Mouse (Mus musculus) cerebellum, adult 2 months (tissue): Measurements from ENCODE around the gene Wdfy3. TPM values are rescaled to one million over a fixed set of nuclear protein-coding genes. Genes with fewer than 3 reads are reported as not detected.

Source experiments
- DNase-seq, 2 experiments: peaks; one replicate each; pipeline ENCODE4 v3.0.0; 2021
- H3K27ac ChIP-seq: fragments of 200-500 bp; 2 replicates; pipeline ENCODE4 v1.5.1; 2012; ENCODE audit warnings: low read length, control low read depth, inconsistent platforms; ENCODE audit not compliant: insufficient read depth
- H3K27me3 ChIP-seq: fragments of 200-500 bp; 2 replicates; pipeline ENCODE4 v1.6.1; 2012; ENCODE audit warnings: inconsistent platforms, mild to moderate bottlenecking, low read length, moderate library complexity; ENCODE audit not compliant: control insufficient read depth, insufficient read depth
- H3K4me1 ChIP-seq: fragments of 200-500 bp; 2 replicates; pipeline ENCODE4 v1.6.1; 2011; ENCODE audit warnings: low read length; ENCODE audit not compliant: control insufficient read depth, insufficient read depth
- H3K4me3 ChIP-seq: fragments of 200-500 bp; replicated peaks from 2 replicates; pipeline ENCODE3; 2011; ENCODE audit warnings: mild to moderate bottlenecking, low read depth, low read length, control low read depth; ENCODE audit not compliant: insufficient read depth
- CTCF ChIP-seq: fragments of 200-500 bp; IDR thresholded peaks from 2 replicates; pipeline ENCODE4 v1.5.1; 2011; ENCODE audit warnings: low read depth, mild to moderate bottlenecking, control low read depth, low read length, moderate library complexity, borderline replicate concordance; ENCODE audit not compliant: insufficient read depth
- POLR2A ChIP-seq: fragments of 200-500 bp; IDR thresholded peaks from 2 replicates; pipeline ENCODE4 v1.6.1; 2011; ENCODE audit warnings: low read length, control low read depth, borderline replicate concordance; ENCODE audit not compliant: insufficient read depth
- WGBS: fragments of 180-500 bp; shearing (Covaris S2); methylation state at CpG from one replicate; pipeline ENCODE4 v1.1.7; 2018; 5-methylcytosine and 5-hydroxymethylcytosine counted together
- polyA plus RNA-seq: library from polyadenylated mRNA; depleted of rRNA; stranded (reverse); fragments of >200 nt; gene quantifications from 2 replicates; pipeline ENCODE4 v1.2.3, GENCODE M21; 2012

Wdfy3 gene
- polyA plus RNA-seq, 1 experiment = 75.4 TPM

GRCm38 (mm10) chr5:102069051-102069766 lies 512 bp downstream of the Wdfy3 start:
- Histone ChIP-seq H3K4me3 (peak overlapping the region; percentile 88), H3K27ac (peak overlapping the region; percentile 95), H3K4me1 (peaks cover 6% of the 10 kb centered on the region; the same call in 1 of the 2 replicates), H3K27me3 (no peaks in the 10 kb centered on the region)
- WGBS = under 1% methylated on average over 71 of the region's 92 CpGs
- peak; percentile 77 to 79 for DNase-seq
- TF ChIP-seq POLR2A (no peak), CTCF (no peak)

GRCm38 (mm10) chr5:102066458-102066857 lies 3.3 kb downstream of the Wdfy3 start:
- H3K27ac ChIP-seq = no peak overlapping the region
- peaks cover 19% of the 10 kb centered on the region for H3K4me1 ChIP-seq
- TF ChIP-seq POLR2A (no peak), CTCF (no peak)
- no peaks in the 10 kb centered on the region for H3K27me3 ChIP-seq
- WGBS = 29% methylated on average over 6 of the region's 6 CpGs
- peak overlapping the region; percentile 16 for H3K4me3 ChIP-seq
- peak in 1 of 2 experiments; percentile 43 for DNase-seq

- H3K27ac ChIP-seq = no peak overlapping the region
- H3K27me3 ChIP-seq = no peaks in the 10 kb centered on the region
- DNase-seq = no peak
- 40% methylated on average over 18 of the region's 18 CpGs for whole genome bisulfite sequencing
- no peak for TF ChIP-seq CTCF
- no peak for TF ChIP-seq POLR2A
- H3K4me1 ChIP-seq = peaks cover 19% of the 10 kb centered on the region
- H3K4me3 ChIP-seq = no peak overlapping the region
Measured at GRCm38 (mm10) chr5:102063013-102063752, 6.5 kb downstream of the Wdfy3 start.

- WGBS = 45% methylated on average over 5 of the region's 5 CpGs
- no peaks in the 10 kb centered on the region for H3K27me3 ChIP-seq
- no peak overlapping the region for H3K4me3 ChIP-seq
- no peak overlapping the region for H3K27ac ChIP-seq
- no peak for DNase-seq
- H3K4me1 ChIP-seq = peaks cover 16% of the 10 kb centered on the region
- TF ChIP-seq POLR2A (no peak), CTCF (no peak)
Measured at GRCm38 (mm10) chr5:102061816-102062215, 7.9 kb downstream of the Wdfy3 start.

- Histone ChIP-seq H3K27ac (peak overlapping the region; percentile 45), H3K4me1 (peaks cover 16% of the 10 kb centered on the region), H3K27me3 (no peaks in the 10 kb centered on the region), H3K4me3 (no peak overlapping the region)
- DNase-seq = peak; percentile 67 to 70
- TF ChIP-seq CTCF (no peak), POLR2A (no peak)
- 24% methylated on average over 7 of the region's 7 CpGs for WGBS
Measured at GRCm38 (mm10) chr5:102055946-102056345, 13.8 kb downstream of the Wdfy3 start.

GRCm38 (mm10) chr5:102055130-102055641 lies 14.5 kb downstream of the Wdfy3 start:
- peak overlapping the region; percentile 49 for H3K27ac ChIP-seq
- peaks cover 16% of the 10 kb centered on the region for H3K4me1 ChIP-seq
- 3% methylated on average over 3 of the region's 3 CpGs for WGBS
- no peak overlapping the region for H3K4me3 ChIP-seq
- peak; percentile 56 to 77 for DNase-seq
- no peaks in the 10 kb centered on the region for H3K27me3 ChIP-seq
- no peak for TF ChIP-seq POLR2A
- TF ChIP-seq CTCF = no peak

- peaks cover 16% of the 10 kb centered on the region for H3K4me1 ChIP-seq
- no peak overlapping the region for H3K4me3 ChIP-seq
- WGBS = 31% methylated on average over 11 of the region's 11 CpGs
- no peaks in the 10 kb centered on the region for H3K27me3 ChIP-seq
- DNase-seq = peak in 1 of 2 experiments; percentile 47
- TF ChIP-seq POLR2A (no peak), CTCF (no peak)
- peak overlapping the region; percentile 49 for H3K27ac ChIP-seq
Measured at GRCm38 (mm10) chr5:102054511-102055093, 15.1 kb downstream of the Wdfy3 start.
